In the genomic region with DNA sequence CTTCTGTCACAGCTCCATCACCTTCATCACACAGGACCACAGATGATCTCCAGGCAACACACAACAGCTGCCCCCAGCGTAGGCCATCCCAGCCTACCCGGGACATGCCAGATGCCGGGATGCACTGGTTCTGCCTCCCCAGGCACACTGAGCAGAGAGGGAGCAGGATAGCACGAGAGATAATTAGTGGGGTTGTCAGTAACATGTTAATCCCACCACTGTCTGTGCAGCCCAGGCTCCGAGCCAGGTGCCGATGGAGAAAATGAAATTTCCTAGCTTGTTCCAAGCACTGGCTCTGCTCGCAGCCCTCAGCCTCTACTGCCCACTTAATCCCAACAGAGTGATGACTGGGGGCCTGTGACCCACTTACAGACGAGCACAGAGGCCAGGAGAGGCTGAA, we compare ENCODE assay signal across 26 mouse cellular contexts. TPM values are rescaled to one million over a fixed set of nuclear protein-coding genes. Genes with fewer than 3 reads are reported as not detected.
A peak's percentile ranks its signal among the peaks of the same experiment; 100 is the strongest.
DNase-seq lines count a peak whose midpoint lies in the region; ATAC-seq and TF ChIP-seq lines count a peak whose summit lies in the region.
"Had no signal": no experiment of that assay in that cellular context is flagged by ENCODE, and none has a peak within 500 bp of the region (broad histone marks: within the 10 kb centered on the region; RNA-seq: fewer than 3 reads in every experiment).

No protein-coding gene starts in this region.

- TF ChIP-seq CTCF in hindbrain, postnatal 0 days (IDR thresholded peaks at IDR 0.05; ENCODE audit: low read depth): no peak
- no peak for TF ChIP-seq CTCF in brain, embryonic 14.5 days (IDR thresholded peaks at IDR 0.05; ENCODE audit: borderline replicate concordance, extremely low read depth, insufficient read depth, insufficient read length)
- no peak for TF ChIP-seq CTCF in forebrain, postnatal 0 days (IDR thresholded peaks at IDR 0.05; ENCODE audit: low read depth)

- WGBS in hindbrain, embryonic 10.5 days: 72% methylated on average over 8 of the region's 8 CpGs
- WGBS in hindbrain, postnatal 0 days: 29% methylated on average over 8 of the region's 8 CpGs
- WGBS in forebrain, postnatal 0 days: 21% methylated on average over 8 of the region's 8 CpGs
- 26% methylated on average over 8 of the region's 8 CpGs for WGBS in midbrain, embryonic 16.5 days
- 49% methylated on average over 8 of the region's 8 CpGs for WGBS in neural tube, embryonic 15.5 days

- no peak for DNase-seq in hindbrain, embryonic 10.5 days (ENCODE audit: low spot score)
- no peak for DNase-seq in hindbrain, postnatal 0 days (ENCODE audit: low spot score)
- DNase-seq in brain, embryonic 14.5 days (ENCODE audit: low read depth): peak; percentile 77
- no peak for DNase-seq in forebrain, postnatal 0 days
- DNase-seq in gastrocnemius, postnatal 10 days: no peak
- DNase-seq: adrenal gland, adult 8-10 months; cerebellum, adult 8-10 months; gastrocnemius, postnatal 36 days; heart, adult 2 months; heart, postnatal 14 days; kidney, adult 11 months; kidney, postnatal 4 days; layer of hippocampus, adult 9-11 months; liver; lung, postnatal 4 days; thymus, adult 18-20 months; thymus, postnatal 4 days had no signal

- ATAC-seq in hindbrain, postnatal 0 days: no peak
- peak; percentile 32 for ATAC-seq in forebrain, postnatal 0 days
- 0 out of 2 replicates have a peak, but pooled peaks have one; percentile 11 for ATAC-seq in midbrain, embryonic 16.5 days
- ATAC-seq in neural tube, embryonic 15.5 days (ENCODE audit: low FRiP score): no peak
- ATAC-seq in erythroblast, adult 5-6 weeks (replicated peaks; ENCODE audit: low FRiP score, poor library complexity, severe bottlenecking): no peak
- ATAC-seq: Patski had no signal

- H3K9ac ChIP-seq in hindbrain, postnatal 0 days (replicated peaks; ENCODE audit: low read length): no peak overlapping the region; the same call in 1 of the 2 replicates
- H3K9ac ChIP-seq in forebrain, postnatal 0 days: no peak overlapping the region
- no peak overlapping the region for H3K9ac ChIP-seq in midbrain, embryonic 16.5 days (ENCODE audit: low read depth, low read length)
- H3K9ac ChIP-seq in neural tube, embryonic 15.5 days (replicated peaks): no peak overlapping the region
- H3K9ac ChIP-seq: heart, embryonic 13.5 days; liver, embryonic 15.5 days; lung, embryonic 15.5 days; neural tube, embryonic 12.5 days had no signal

- H3K4me3 ChIP-seq in hindbrain, embryonic 10.5 days: no peak overlapping the region
- no peak overlapping the region for H3K4me3 ChIP-seq in hindbrain, postnatal 0 days (ENCODE audit: low read length)
- no peak overlapping the region for H3K4me3 ChIP-seq in forebrain, postnatal 0 days (ENCODE audit: low read depth, low read length)
- H3K4me3 ChIP-seq in midbrain, embryonic 16.5 days (ENCODE audit: low read depth, low read length): no peak overlapping the region
- H3K4me3 ChIP-seq in neural tube, embryonic 15.5 days (replicated peaks): no peak overlapping the region
- H3K4me3 ChIP-seq: heart, adult 2 months; heart, embryonic 13.5 days; limb, embryonic 10.5 days; liver, embryonic 15.5 days; lung, embryonic 15.5 days; neural tube, embryonic 12.5 days had no signal

- no peak overlapping the region for H3K4me2 ChIP-seq in hindbrain, postnatal 0 days (ENCODE audit: low read depth, low read length)
- H3K4me2 ChIP-seq in forebrain, postnatal 0 days (ENCODE audit: low read depth): no peak overlapping the region
- no peak overlapping the region for H3K4me2 ChIP-seq in midbrain, embryonic 16.5 days (ENCODE audit: low read length)
- H3K4me2 ChIP-seq in neural tube, embryonic 15.5 days: no peak overlapping the region
- H3K4me2 ChIP-seq: heart, embryonic 13.5 days; liver, embryonic 15.5 days; lung, embryonic 15.5 days; neural tube, embryonic 12.5 days had no signal

- peak overlapping the region; percentile 12; the same call in 1 of the 2 replicates for H3K27ac ChIP-seq in hindbrain, embryonic 10.5 days
- no peak overlapping the region for H3K27ac ChIP-seq in hindbrain, postnatal 0 days
- H3K27ac ChIP-seq in forebrain, postnatal 0 days (ENCODE audit: low read depth, low read length): no peak overlapping the region
- H3K27ac ChIP-seq in midbrain, embryonic 16.5 days (ENCODE audit: low read length): no peak overlapping the region
- H3K27ac ChIP-seq in neural tube, embryonic 15.5 days (replicated peaks): no peak overlapping the region
- H3K27ac ChIP-seq: heart, adult 2 months; heart, embryonic 13.5 days; liver, embryonic 15.5 days; lung, embryonic 15.5 days; neural tube, embryonic 12.5 days had no signal

- no peaks in the 10 kb centered on the region for H3K36me3 ChIP-seq in hindbrain, embryonic 10.5 days
- no peaks in the 10 kb centered on the region for H3K36me3 ChIP-seq in hindbrain, postnatal 0 days (ENCODE audit: insufficient read depth, low read length)
- no peaks in the 10 kb centered on the region for H3K36me3 ChIP-seq in forebrain, postnatal 0 days (ENCODE audit: insufficient read depth)
- H3K36me3 ChIP-seq in midbrain, embryonic 16.5 days (ENCODE audit: control insufficient read depth, insufficient read depth, low read length): no peaks in the 10 kb centered on the region
- no peaks in the 10 kb centered on the region for H3K36me3 ChIP-seq in neural tube, embryonic 15.5 days
- H3K36me3 ChIP-seq: heart, embryonic 13.5 days; limb, embryonic 10.5 days; liver, embryonic 15.5 days; lung, embryonic 15.5 days; neural tube, embryonic 12.5 days had no signal

- no peak for TF ChIP-seq POLR2A in brain, embryonic 14.5 days (IDR thresholded peaks at IDR 0.05; ENCODE audit: borderline replicate concordance, extremely low read depth, insufficient read depth, insufficient read length, poor library complexity, severe bottlenecking)

- H3K27me3 ChIP-seq in hindbrain, embryonic 10.5 days (ENCODE audit: insufficient read depth, poor library complexity, severe bottlenecking): peaks cover 15% of the 10 kb centered on the region; the same call in 1 of the 2 replicates
- no peaks in the 10 kb centered on the region for H3K27me3 ChIP-seq in hindbrain, postnatal 0 days (ENCODE audit: insufficient read depth, low read length)
- no peaks in the 10 kb centered on the region for H3K27me3 ChIP-seq in forebrain, postnatal 0 days (ENCODE audit: insufficient read depth, low read length)
- H3K27me3 ChIP-seq in midbrain, embryonic 16.5 days (ENCODE audit: control insufficient read depth, insufficient read depth, low read depth, low read length): no peaks in the 10 kb centered on the region
- no peaks in the 10 kb centered on the region for H3K27me3 ChIP-seq in neural tube, embryonic 15.5 days (replicated peaks)
- H3K27me3 ChIP-seq: liver, embryonic 15.5 days; lung, embryonic 15.5 days; neural tube, embryonic 12.5 days had no signal

- no peaks in the 10 kb centered on the region for H3K9me3 ChIP-seq in hindbrain, embryonic 10.5 days
- no peaks in the 10 kb centered on the region for H3K9me3 ChIP-seq in hindbrain, postnatal 0 days (ENCODE audit: low read length)
- no peaks in the 10 kb centered on the region for H3K9me3 ChIP-seq in forebrain, postnatal 0 days (ENCODE audit: low read length)
- no peaks in the 10 kb centered on the region for H3K9me3 ChIP-seq in midbrain, embryonic 16.5 days (replicated peaks; ENCODE audit: control insufficient read depth, low read length, poor library complexity, severe bottlenecking)
- no peaks in the 10 kb centered on the region for H3K9me3 ChIP-seq in neural tube, embryonic 15.5 days (replicated peaks)
- H3K9me3 ChIP-seq: heart, embryonic 13.5 days; limb, embryonic 10.5 days; liver, embryonic 15.5 days; lung, embryonic 15.5 days; neural tube, embryonic 12.5 days had no signal

- H3K4me1 ChIP-seq in hindbrain, embryonic 10.5 days (replicated peaks): peaks cover 26% of the 10 kb centered on the region
- H3K4me1 ChIP-seq in hindbrain, postnatal 0 days (ENCODE audit: insufficient read depth, low read length): no peaks in the 10 kb centered on the region
- H3K4me1 ChIP-seq in forebrain, postnatal 0 days (ENCODE audit: insufficient read depth): no peaks in the 10 kb centered on the region
- H3K4me1 ChIP-seq in midbrain, embryonic 16.5 days (ENCODE audit: control insufficient read depth, insufficient read depth, low read length): peaks cover 4% of the 10 kb centered on the region; the same call in 1 of the 2 replicates
- peaks cover 20% of the 10 kb centered on the region for H3K4me1 ChIP-seq in neural tube, embryonic 15.5 days
- H3K4me1 ChIP-seq: heart, embryonic 13.5 days; liver, embryonic 15.5 days; lung, embryonic 15.5 days had no signal

RNA-seq across cellular contexts. Expression of gene Rtl6, which starts 39.1 kb away (rescaled TPM):
- polyA plus RNA-seq in hindbrain, embryonic 10.5 days (2016; fragmentation: Nextera tagmentation; extraction: Ambion mirVana): 27.2 and 38.2 TPM in 2 replicates
- total RNA-seq in hindbrain, postnatal 0 days (2014; rRNA removed): 77.9 and 80.7 TPM in 2 replicates
- polyA plus RNA-seq in hindbrain, postnatal 0 days (2015; fragmentation: Nextera tagmentation; extraction: Ambion mirVana): 39.1 and 39.9 TPM in 2 replicates
- polyA plus RNA-seq in brain, embryonic 14.5 days (2012; rRNA removed): 50.4 and 70.9 TPM in 2 replicates
- total RNA-seq in forebrain, postnatal 0 days (2014; rRNA removed): 54.8 and 75.5 TPM in 2 replicates
- polyA plus RNA-seq in forebrain, postnatal 0 days (2015; fragmentation: Nextera tagmentation; extraction: Ambion mirVana): 46.2 and 55.1 TPM in 2 replicates
- polyA plus RNA-seq in midbrain, embryonic 16.5 days (2015; fragmentation: Nextera tagmentation; extraction: Ambion mirVana): 75.4 and 79.1 TPM in 2 replicates
- polyA plus RNA-seq in neural tube, embryonic 15.5 days (2015; fragmentation: Nextera tagmentation; extraction: Ambion mirVana): 46.5 and 55.0 TPM in 2 replicates
- 0.58 TPM in 1 of 2 replicates, not detected in the other for total RNA-seq in erythroblast, adult 5-6 weeks (2015; ENCODE audit: low replicate concordance)
- 0.42 and 0.77 TPM in 2 replicates for total RNA-seq in erythroblast, adult 5-6 weeks (2017; ENCODE audit: low replicate concordance)
- total RNA-seq in gastrocnemius, postnatal 10 days (2021): 1 to 10 TPM; 5.0 to 6.7 TPM

Comparison
In these comparisons a context has a peak if more than half of its experiments do, and no peak if none do; other contexts are left out.
1. ATAC-seq: peak in forebrain, postnatal 0 days (single experiment) and midbrain, embryonic 16.5 days (single experiment); none in hindbrain, postnatal 0 days (single experiment), neural tube, embryonic 15.5 days (single experiment) and erythroblast, adult 5-6 weeks (single experiment).